Mouse (Mus musculus): ENCODE results near the gene Prim2. TPM values are rescaled to one million over a fixed set of nuclear protein-coding genes. Genes with fewer than 3 reads are reported as not detected.

Gene Prim2
- polyA plus RNA-seq, 2 experiments = 32.5 to 34.1 TPM

DNA sequence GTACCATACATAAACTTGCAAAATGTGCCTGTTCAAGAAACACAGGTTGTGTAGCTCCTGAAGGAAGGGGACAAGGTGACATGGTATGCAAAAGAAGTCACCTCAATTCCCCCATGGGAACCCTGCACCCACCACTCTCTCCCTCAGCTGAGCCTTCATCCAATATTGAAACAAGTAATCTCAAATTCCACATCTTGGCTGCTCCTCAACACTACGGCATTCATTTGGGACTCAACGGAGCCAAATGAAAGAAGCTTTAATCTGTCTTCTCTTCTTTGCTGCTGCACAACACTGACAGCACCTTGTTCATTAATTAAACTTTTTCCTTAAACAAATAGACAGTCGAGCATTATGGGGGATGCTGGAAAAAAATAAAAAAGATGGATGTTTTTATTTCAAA, 174.0 kb downstream of the Prim2 start:
- Histone ChIP-seq H3K9ac (ENCODE audit: low read depth, low read length, severe bottlenecking) (no peak overlapping the region), H3K4me3 (replicated peaks; ENCODE audit: low read length) (no peak overlapping the region), H3K9me3 (ENCODE audit: control insufficient read depth, low read length) (no peaks in the 10 kb centered on the region), H3K27me3 (ENCODE audit: control insufficient read depth, insufficient read depth, low read length) (no peaks in the 10 kb centered on the region), H3K27ac (replicated peaks; ENCODE audit: low read depth, low read length) (no peak overlapping the region), H3K4me1 (ENCODE audit: control insufficient read depth, insufficient read depth, low read length) (no peaks in the 10 kb centered on the region), H3K4me2 (replicated peaks; ENCODE audit: low read depth, low read length, severe bottlenecking) (no peak overlapping the region), H3K36me3 (ENCODE audit: control insufficient read depth, insufficient read depth, low read length) (no peaks in the 10 kb centered on the region)
- ATAC-seq (ENCODE audit: low FRiP score, low read depth) (no peak), DNase-seq (ENCODE audit: low spot score) (no peak)
- TF ChIP-seq POLR2A (IDR thresholded peaks at IDR 0.05; ENCODE audit: borderline replicate concordance, extremely low read depth, insufficient read depth, insufficient read length) = no peak
- WGBS = 86% methylated on average over 3 of the region's 3 CpGs

DNA sequence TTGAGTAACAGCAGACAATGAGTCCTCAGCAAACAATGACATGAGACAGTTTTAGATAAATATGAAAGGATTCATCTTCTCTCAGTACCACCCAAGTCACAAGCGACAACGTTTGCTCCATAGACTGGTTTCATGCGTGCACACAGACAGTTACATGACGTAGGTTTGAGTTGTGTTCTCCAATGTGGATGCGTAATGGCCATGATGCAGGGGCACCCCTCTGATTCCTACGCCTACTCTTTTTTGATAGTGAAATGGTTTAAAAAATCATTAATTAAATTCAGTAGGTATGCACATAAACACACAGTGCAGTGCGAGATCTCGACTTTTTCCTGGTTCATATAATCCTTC, 174.4 kb downstream of the Prim2 start:
- Histone ChIP-seq H3K9ac (ENCODE audit: low read depth, low read length, severe bottlenecking) (no peak overlapping the region), H3K9me3 (ENCODE audit: control insufficient read depth, low read length) (no peaks in the 10 kb centered on the region), H3K4me3 (replicated peaks; ENCODE audit: low read length) (no peak overlapping the region), H3K36me3 (ENCODE audit: control insufficient read depth, insufficient read depth, low read length) (no peaks in the 10 kb centered on the region), H3K4me2 (replicated peaks; ENCODE audit: low read depth, low read length, severe bottlenecking) (no peak overlapping the region), H3K4me1 (ENCODE audit: control insufficient read depth, insufficient read depth, low read length) (no peaks in the 10 kb centered on the region), H3K27me3 (ENCODE audit: control insufficient read depth, insufficient read depth, low read length) (no peaks in the 10 kb centered on the region), H3K27ac (replicated peaks; ENCODE audit: low read depth, low read length) (no peak overlapping the region)
- WGBS = 79% methylated on average over 8 of the region's 8 CpGs
- DNase-seq (ENCODE audit: low spot score) (no peak), ATAC-seq (ENCODE audit: low FRiP score, low read depth) (no peak)
- TF ChIP-seq POLR2A (IDR thresholded peaks at IDR 0.05; ENCODE audit: borderline replicate concordance, extremely low read depth, insufficient read depth, insufficient read length) = no peak

DNA sequence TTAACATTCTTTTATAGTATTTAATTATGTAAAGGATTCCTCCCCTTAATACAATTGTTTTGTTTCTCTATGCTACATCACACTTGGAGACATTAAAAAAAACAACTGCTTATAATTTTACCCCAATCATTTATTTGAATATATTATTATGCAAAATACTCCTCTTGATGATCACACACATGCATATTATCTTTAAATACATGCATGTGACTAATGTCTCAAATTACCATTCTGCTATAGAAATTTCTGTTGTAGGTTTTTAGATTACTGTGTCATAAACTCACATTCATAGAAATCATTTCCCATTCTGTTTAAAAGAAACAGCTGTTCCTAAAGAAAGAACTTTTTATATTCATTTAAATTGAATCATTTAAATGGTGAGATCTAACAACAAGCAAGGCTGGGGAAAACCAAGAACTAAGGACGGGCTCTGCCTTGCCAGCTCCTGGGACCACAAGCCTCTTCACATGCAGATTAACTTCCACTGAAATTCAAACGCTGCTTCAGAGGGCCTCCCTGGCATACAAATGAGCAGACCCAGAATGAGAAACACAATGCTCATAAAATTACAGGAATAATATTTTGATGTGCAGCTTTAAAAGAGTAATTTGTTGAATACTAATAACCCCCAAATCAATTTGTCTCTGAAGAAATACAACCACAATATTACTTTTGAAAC, 174.9 kb downstream of the Prim2 start:
- Histone ChIP-seq H3K4me2 (replicated peaks; ENCODE audit: low read depth, low read length, severe bottlenecking) (no peak overlapping the region), H3K36me3 (ENCODE audit: control insufficient read depth, insufficient read depth, low read length) (no peaks in the 10 kb centered on the region), H3K9ac (ENCODE audit: low read depth, low read length, severe bottlenecking) (no peak overlapping the region), H3K4me3 (replicated peaks; ENCODE audit: low read length) (no peak overlapping the region), H3K27ac (replicated peaks; ENCODE audit: low read depth, low read length) (no peak overlapping the region), H3K4me1 (ENCODE audit: control insufficient read depth, insufficient read depth, low read length) (no peaks in the 10 kb centered on the region), H3K9me3 (ENCODE audit: control insufficient read depth, low read length) (no peaks in the 10 kb centered on the region), H3K27me3 (ENCODE audit: control insufficient read depth, insufficient read depth, low read length) (no peaks in the 10 kb centered on the region)
- WGBS = 41% methylated on average over 2 of the region's 2 CpGs
- no peak for DNase-seq (ENCODE audit: low spot score)
- ATAC-seq (ENCODE audit: low FRiP score, low read depth) = no peak
- TF ChIP-seq POLR2A (IDR thresholded peaks at IDR 0.05; ENCODE audit: borderline replicate concordance, extremely low read depth, insufficient read depth, insufficient read length) = no peak

DNA sequence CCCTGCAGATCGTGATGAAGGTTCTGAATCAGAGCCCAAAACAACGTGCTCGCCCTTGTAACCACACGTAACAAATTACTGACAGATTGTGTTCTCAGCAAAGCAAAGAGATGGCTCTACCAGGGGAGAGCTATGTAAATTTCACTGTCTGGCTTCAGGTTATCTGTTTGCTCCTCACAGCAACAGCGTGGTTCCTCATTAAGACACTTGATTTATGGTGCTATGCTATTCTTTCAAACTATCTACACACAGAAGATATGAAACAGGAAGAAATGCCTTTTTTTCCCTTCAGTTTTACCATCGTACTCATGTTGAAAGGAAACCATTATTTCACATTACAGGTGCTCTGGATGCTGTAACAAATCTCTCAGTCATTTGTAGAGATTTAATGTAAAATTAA, 179.4 kb downstream of the Prim2 start:
- Histone ChIP-seq H3K27me3 (ENCODE audit: control insufficient read depth, insufficient read depth, low read length) (no peaks in the 10 kb centered on the region), H3K9me3 (ENCODE audit: control insufficient read depth, low read length) (no peaks in the 10 kb centered on the region), H3K36me3 (ENCODE audit: control insufficient read depth, insufficient read depth, low read length) (no peaks in the 10 kb centered on the region), H3K9ac (ENCODE audit: low read depth, low read length, severe bottlenecking) (no peak overlapping the region), H3K4me2 (replicated peaks; ENCODE audit: low read depth, low read length, severe bottlenecking) (no peak overlapping the region), H3K4me1 (ENCODE audit: control insufficient read depth, insufficient read depth, low read length) (no peaks in the 10 kb centered on the region), H3K27ac (replicated peaks; ENCODE audit: low read depth, low read length) (no peak overlapping the region), H3K4me3 (replicated peaks; ENCODE audit: low read length) (no peak overlapping the region)
- ATAC-seq (ENCODE audit: low FRiP score, low read depth) (no peak), DNase-seq (ENCODE audit: low spot score) (no peak)
- WGBS = 70% methylated on average over 6 of the region's 6 CpGs
- no peak for TF ChIP-seq POLR2A (IDR thresholded peaks at IDR 0.05; ENCODE audit: borderline replicate concordance, extremely low read depth, insufficient read depth, insufficient read length)

DNA sequence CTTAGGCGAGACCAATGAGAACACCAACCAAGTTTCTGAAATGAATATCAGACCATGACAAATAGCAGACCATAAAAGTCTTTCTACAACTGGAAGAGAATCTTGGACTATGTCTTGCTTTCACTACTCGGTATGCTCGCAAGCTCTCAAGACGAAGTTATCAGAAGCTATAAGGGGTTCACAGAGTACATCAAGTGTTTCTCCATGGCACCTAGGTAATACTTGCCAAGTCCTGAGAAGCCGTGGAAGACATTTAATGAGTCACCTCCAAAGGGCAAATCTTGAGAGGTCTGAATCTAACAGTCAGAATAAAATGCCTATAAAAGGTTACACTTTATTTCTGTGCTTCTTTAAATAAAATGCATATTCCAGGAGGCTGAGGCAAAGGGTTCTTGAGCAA, 181.2 kb downstream of the Prim2 start:
- Histone ChIP-seq H3K9ac (ENCODE audit: low read depth, low read length, severe bottlenecking) (no peak overlapping the region), H3K4me1 (ENCODE audit: control insufficient read depth, insufficient read depth, low read length) (no peaks in the 10 kb centered on the region), H3K27ac (replicated peaks; ENCODE audit: low read depth, low read length) (no peak overlapping the region), H3K4me2 (replicated peaks; ENCODE audit: low read depth, low read length, severe bottlenecking) (no peak overlapping the region), H3K9me3 (ENCODE audit: control insufficient read depth, low read length) (no peaks in the 10 kb centered on the region), H3K27me3 (ENCODE audit: control insufficient read depth, insufficient read depth, low read length) (no peaks in the 10 kb centered on the region), H3K36me3 (ENCODE audit: control insufficient read depth, insufficient read depth, low read length) (no peaks in the 10 kb centered on the region), H3K4me3 (replicated peaks; ENCODE audit: low read length) (no peak overlapping the region)
- WGBS = 91% methylated on average over 5 of the region's 5 CpGs
- ATAC-seq (ENCODE audit: low FRiP score, low read depth) (no peak), DNase-seq (ENCODE audit: low spot score) (no peak)
- TF ChIP-seq POLR2A (IDR thresholded peaks at IDR 0.05; ENCODE audit: borderline replicate concordance, extremely low read depth, insufficient read depth, insufficient read length) = no peak

DNA sequence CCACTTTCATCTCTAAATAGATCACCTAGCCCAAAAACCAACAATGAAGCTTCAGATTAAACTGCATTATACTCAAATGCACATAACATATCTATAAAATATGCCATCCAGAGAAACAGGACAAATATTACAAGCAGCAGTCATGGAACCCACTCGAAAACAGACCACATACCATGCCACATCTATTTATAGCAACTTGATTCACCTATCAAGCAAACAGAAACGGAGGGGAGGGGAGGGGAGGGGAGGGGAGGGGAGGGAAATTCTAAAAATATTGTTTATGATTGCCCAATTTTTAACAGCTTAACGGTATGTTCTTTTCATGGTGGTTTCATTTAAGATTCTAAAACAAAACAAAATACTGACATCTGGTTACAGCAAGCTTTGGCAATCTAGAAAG, 185.8 kb downstream of the Prim2 start:
- no peaks in the 10 kb centered on the region for H3K4me1 ChIP-seq (ENCODE audit: control insufficient read depth, insufficient read depth, low read length)
- no peak overlapping the region for H3K9ac ChIP-seq (ENCODE audit: low read depth, low read length, severe bottlenecking)
- no peak for ATAC-seq (ENCODE audit: low FRiP score, low read depth)
- H3K27me3 ChIP-seq (ENCODE audit: control insufficient read depth, insufficient read depth, low read length) = no peaks in the 10 kb centered on the region
- no peaks in the 10 kb centered on the region for H3K36me3 ChIP-seq (ENCODE audit: control insufficient read depth, insufficient read depth, low read length)
- no peak overlapping the region for H3K27ac ChIP-seq (replicated peaks; ENCODE audit: low read depth, low read length)
- no peak overlapping the region for H3K4me3 ChIP-seq (replicated peaks; ENCODE audit: low read length)
- H3K4me2 ChIP-seq (replicated peaks; ENCODE audit: low read depth, low read length, severe bottlenecking) = no peak overlapping the region
- WGBS = 62% methylated on average over 3 of the region's 3 CpGs
- DNase-seq (ENCODE audit: low spot score) = no peak
- H3K9me3 ChIP-seq (ENCODE audit: control insufficient read depth, low read length) = no peaks in the 10 kb centered on the region
- no peak for TF ChIP-seq POLR2A (IDR thresholded peaks at IDR 0.05; ENCODE audit: borderline replicate concordance, extremely low read depth, insufficient read depth, insufficient read length)

Data from limb, embryonic 14.5 days (tissue).